8 mouse cellular contexts compared by ENCODE assay signal in the genomic region with DNA sequence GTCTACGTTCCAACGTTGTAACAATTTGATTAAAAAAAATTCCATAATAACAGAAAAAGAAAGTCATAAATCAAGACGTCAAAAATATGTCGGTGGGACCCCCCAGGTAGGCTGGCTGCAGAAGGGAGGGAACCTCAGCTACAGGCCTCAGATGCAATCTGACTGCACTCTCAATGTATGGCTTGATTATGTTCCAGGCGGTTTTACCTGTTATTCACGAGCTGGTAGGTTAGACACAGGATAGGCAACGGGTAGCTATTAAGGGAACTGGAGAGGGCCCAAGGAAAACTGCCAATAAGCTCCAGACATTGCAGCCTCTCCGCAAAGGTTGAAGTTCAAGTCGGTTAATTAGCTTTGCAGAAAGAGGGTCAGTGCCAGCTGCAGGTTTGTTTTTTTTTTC. TPM values are rescaled to one million over a fixed set of nuclear protein-coding genes. Genes with fewer than 3 reads are reported as not detected.
A peak's percentile ranks its signal among the peaks of the same experiment; 100 is the strongest.
DNase-seq lines count a peak whose midpoint lies in the region; ATAC-seq and TF ChIP-seq lines count a peak whose summit lies in the region.

No protein-coding gene starts in this region.

- no peaks in the 10 kb centered on the region for H3K9me3 ChIP-seq in MEL (replicated peaks; ENCODE audit: insufficient read depth, low read length)
- no peaks in the 10 kb centered on the region for H3K9me3 ChIP-seq in hindbrain, embryonic 11.5 days (ENCODE audit: control insufficient read depth, low read length)
- no peaks in the 10 kb centered on the region for H3K9me3 ChIP-seq in limb, embryonic 15.5 days

- H3K36me3 ChIP-seq in MEL (ENCODE audit: control insufficient read depth in 1 of 2, insufficient read depth in 2 of 2, low read length in 2 of 2): peaks cover 0 to 5% of the 10 kb centered on the region in 2 experiments; a peak in 2 of 4 replicates
- H3K36me3 ChIP-seq in hindbrain, embryonic 11.5 days (ENCODE audit: control insufficient read depth, insufficient read depth, low read length): no peaks in the 10 kb centered on the region
- no peaks in the 10 kb centered on the region for H3K36me3 ChIP-seq in limb, embryonic 15.5 days

- no peak for TF ChIP-seq RAD21 in MEL (IDR thresholded peaks at IDR 0.05; ENCODE audit: low read depth, low read length)

- no peak for TF ChIP-seq POLR2A in cerebellum, adult 2 months (IDR thresholded peaks at IDR 0.05; ENCODE audit: borderline replicate concordance, insufficient read depth, low read length)
- no peak for TF ChIP-seq POLR2A in MEL (IDR thresholded peaks at IDR 0.05; ENCODE audit: control insufficient read depth in 1 of 2, insufficient read depth in 1 of 2, low read depth in 1 of 2, low read length in 2 of 2, poor library complexity in 1 of 2)

- H3K79me2 ChIP-seq in MEL (ENCODE audit: control insufficient read depth, insufficient read depth, low read length, poor library complexity): peaks cover 45% of the 10 kb centered on the region

- WGBS in cerebellum, adult 2 months: 6% methylated on average over 9 of the region's 9 CpGs
- 22% methylated on average over 9 of the region's 9 CpGs for WGBS in hindbrain, embryonic 11.5 days
- 10% methylated on average over 9 of the region's 9 CpGs for WGBS in limb, embryonic 15.5 days

- H3K4me3 ChIP-seq in cerebellum, adult 2 months (replicated peaks; ENCODE audit: insufficient read depth, low read depth, low read length): peak overlapping the region; percentile 94
- peak overlapping the region; percentile 68 to 79 for H3K4me3 ChIP-seq in MEL (ENCODE audit: control insufficient read depth in 1 of 2, insufficient read depth in 1 of 2, low read depth in 2 of 2, low read length in 2 of 2)
- H3K4me3 ChIP-seq in hindbrain, embryonic 11.5 days (ENCODE audit: low read depth, low read length): peak overlapping the region; percentile 82
- peak overlapping the region; percentile 81 for H3K4me3 ChIP-seq in limb, embryonic 15.5 days

- peak overlapping the region; percentile 98 for H3K4me2 ChIP-seq in hindbrain, embryonic 11.5 days (replicated peaks; ENCODE audit: low read depth, low read length)
- peak overlapping the region; percentile 91 for H3K4me2 ChIP-seq in limb, embryonic 15.5 days

- no peak for TF ChIP-seq EP300 in MEL (IDR thresholded peaks at IDR 0.05; ENCODE audit: low read depth in 1 of 2, low read length in 2 of 2)

- H3K9ac ChIP-seq in MEL (ENCODE audit: control insufficient read depth, low read depth, low read length, poor library complexity, severe bottlenecking): peak overlapping the region; percentile 91
- H3K9ac ChIP-seq in hindbrain, embryonic 11.5 days (ENCODE audit: low read depth, low read length): no peak overlapping the region
- no peak overlapping the region; the same call in 1 of the 2 replicates for H3K9ac ChIP-seq in limb, embryonic 15.5 days

- intact Hi-C loops in left cerebral cortex, postnatal 14 days (cut with DNase I): no loop called here

- 0 out of 2 replicates have a peak overlapping the region, but pooled peaks have one; percentile 48 for H3K27ac ChIP-seq in cerebellum, adult 2 months (ENCODE audit: insufficient read depth, low read length)
- H3K27ac ChIP-seq in MEL (ENCODE audit: control insufficient read depth, low read depth, low read length): no peak overlapping the region; the same call in 1 of the 2 replicates
- no peak overlapping the region for H3K27ac ChIP-seq in hindbrain, embryonic 11.5 days (ENCODE audit: low read depth, low read length)
- H3K27ac ChIP-seq in limb, embryonic 15.5 days: peak overlapping the region; percentile 67; the same call in 1 of the 2 replicates

- no peaks in the 10 kb centered on the region for H3K27me3 ChIP-seq in cerebellum, adult 2 months (ENCODE audit: control insufficient read depth, insufficient read depth, low read length)
- no peaks in the 10 kb centered on the region for H3K27me3 ChIP-seq in MEL (ENCODE audit: control insufficient read depth in 1 of 2, insufficient read depth in 2 of 2, low read length in 2 of 2)
- H3K27me3 ChIP-seq in hindbrain, embryonic 11.5 days (ENCODE audit: control insufficient read depth, insufficient read depth, low read length): no peaks in the 10 kb centered on the region
- H3K27me3 ChIP-seq in limb, embryonic 15.5 days: no peaks in the 10 kb centered on the region

- ATAC-seq in hindbrain, embryonic 11.5 days (ENCODE audit: low FRiP score): no peak
- ATAC-seq in limb, embryonic 15.5 days (ENCODE audit: insufficient number of reproducible peaks, low FRiP score, low TSS enrichment, low read depth): peak; percentile 33; the same call in 1 of the 2 replicates

- H3K4me1 ChIP-seq in cerebellum, adult 2 months (ENCODE audit: control insufficient read depth, insufficient read depth, low read length): peaks cover 14% of the 10 kb centered on the region; the same call in 1 of the 2 replicates
- peaks cover 0 to 12% of the 10 kb centered on the region in 2 experiments; a peak in 2 of 4 replicates for H3K4me1 ChIP-seq in MEL (ENCODE audit: control insufficient read depth in 1 of 2, insufficient read depth in 2 of 2, low read length in 2 of 2)
- peaks cover 7% of the 10 kb centered on the region; the same call in 1 of the 2 replicates for H3K4me1 ChIP-seq in hindbrain, embryonic 11.5 days (replicated peaks; ENCODE audit: control insufficient read depth, insufficient read depth, low read length)
- peaks cover 27% of the 10 kb centered on the region for H3K4me1 ChIP-seq in limb, embryonic 15.5 days

- no peak for TF ChIP-seq CTCF in cerebellum, adult 2 months (IDR thresholded peaks at IDR 0.05; ENCODE audit: borderline replicate concordance, insufficient read depth, low read depth, low read length)
- TF ChIP-seq CTCF in MEL (IDR thresholded peaks at IDR 0.05 in 2 of 3, conservative IDR thresholded peaks at IDR 0.05 in 1 of 3; ENCODE audit: control insufficient read depth in 1 of 3, insufficient read depth in 1 of 3, low read depth in 2 of 3, low read length in 3 of 3, poor library complexity in 1 of 3, severe bottlenecking in 1 of 3): no peak

- peak in 1 of 2 experiments; percentile 40 for DNase-seq in cerebellum, adult 2 months
- DNase-seq in cerebellum, postnatal 25 days: no peak
- no peak for DNase-seq in MEL (ENCODE audit: low read depth, low spot score)
- no peak for DNase-seq in hindbrain, embryonic 11.5 days (ENCODE audit: low spot score)
- peak; percentile 6 for DNase-seq in yolk sac, embryonic 10.5 days (ENCODE audit: low spot score)
- no peak for DNase-seq in left cerebral cortex, postnatal 14 days (ENCODE audit: low spot score in 2 of 2)
- DNase-seq in spleen, adult 12 weeks (ENCODE audit: low spot score): no peak

TF ChIP-seq in MEL, 35 proteins besides CTCF, POLR2A, EP300 and RAD21:
- TF ChIP-seq CHD1 (IDR thresholded peaks at IDR 0.05; ENCODE audit: low read depth, low read length) (no peak), GABPA (IDR thresholded peaks at IDR 0.05; ENCODE audit: low read depth, low read length) (no peak), SMC3 (IDR thresholded peaks at IDR 0.05; ENCODE audit: low read depth, low read length) (no peak), UBTF (IDR thresholded peaks at IDR 0.05; ENCODE audit: borderline replicate concordance, insufficient read depth, low read depth, low read length) (no peak), TCF12 (IDR thresholded peaks at IDR 0.05; ENCODE audit: low read depth, low read length) (no peak), POLR2AphosphoS2 (IDR thresholded peaks at IDR 0.05; ENCODE audit: low read length) (no peak), POLR2AphosphoS5 (IDR thresholded peaks at IDR 0.05; ENCODE audit: borderline replicate concordance, low read depth, low read length) (no peak), MAZ (IDR thresholded peaks at IDR 0.05; ENCODE audit: low read depth, low read length) (no peak), USF1 (IDR thresholded peaks at IDR 0.05; ENCODE audit: low read depth, low read length) (no peak), ZC3H11A (IDR thresholded peaks at IDR 0.05; ENCODE audit: low read depth, low read length) (no peak), TBP (IDR thresholded peaks at IDR 0.05; ENCODE audit: low read depth, low read length) (no peak), ELF1 (IDR thresholded peaks at IDR 0.05; ENCODE audit: low read depth, low read length) (no peak), KAT2A (conservative IDR thresholded peaks at IDR 0.05; ENCODE audit: low read depth, low read length) (no peak), CHD2 (IDR thresholded peaks at IDR 0.05; ENCODE audit: low read length) (no peak), RCOR1 (IDR thresholded peaks at IDR 0.05; ENCODE audit: low read depth, low read length) (no peak), ZKSCAN1 (IDR thresholded peaks at IDR 0.05; ENCODE audit: low read depth, low read length) (no peak), JUND (IDR thresholded peaks at IDR 0.05; ENCODE audit: low read depth, low read length) (no peak), BHLHE40 (IDR thresholded peaks at IDR 0.05; ENCODE audit: borderline replicate concordance, low read depth, low read length) (no peak), USF2 (IDR thresholded peaks at IDR 0.05; ENCODE audit: borderline replicate concordance in 1 of 2, insufficient read depth in 1 of 2, low read depth in 1 of 2, low read length in 2 of 2) (no peak)

RNA-seq across cellular contexts. Expression of a gene that starts 0.6 kb away (rescaled TPM):
- polyA plus RNA-seq in cerebellum, adult 2 months (2012; rRNA removed): 115 and 131 TPM in 2 replicates
- total RNA-seq in MEL (2012; rRNA removed): 117 and 146 TPM in 2 replicates
- polyA plus RNA-seq in MEL (2012; ENCODE audit: insufficient read depth in 1 of 2, insufficient read length in 2 of 2, low read depth in 1 of 2, low replicate concordance in 2 of 2, missing spikeins in 1 of 2): 100 to 1,000 TPM in 1 of 2 experiments, not detected in 1; 140 TPM
- 52.5 and 54.7 TPM in 2 replicates for polyA plus RNA-seq in hindbrain, embryonic 11.5 days (2014; fragmentation: Nextera tagmentation; extraction: Ambion mirVana)
- 84.2 and 90.6 TPM in 2 replicates for polyA plus RNA-seq in limb, embryonic 15.5 days (2015; fragmentation: Nextera tagmentation; extraction: Ambion mirVana)
- total RNA-seq in left cerebral cortex, postnatal 14 days (2021): 100 to 1,000 TPM; 110 to 113 TPM

Comparison
In these comparisons a context has a peak if more than half of its experiments do, and no peak if none do; other contexts are left out.
1. H3K27ac ChIP-seq: peak in cerebellum, adult 2 months (single experiment) and limb, embryonic 15.5 days (single experiment); none in MEL (single experiment) and hindbrain, embryonic 11.5 days (single experiment).
2. Peak in every context shown above with its lines, with median percentiles within 50 percentile points of each other: H3K4me3 ChIP-seq.